Mouse (Mus musculus): ENCODE results near the gene Pigs. TPM values are rescaled to one million over a fixed set of nuclear protein-coding genes. Genes with fewer than 3 reads are reported as not detected.

The Pigs gene
- polyA plus RNA-seq, 1 experiment from 2014 or later: 100 TPM

- Histone ChIP-seq H3K27ac (ENCODE audit: low read length) (no peak overlapping the region), H3K4me2 (replicated peaks; ENCODE audit: low read depth, low read length) (no peak overlapping the region), H3K4me1 (ENCODE audit: insufficient read depth, low read length) (peaks cover 37% of the 10 kb centered on the region), H3K9me3 (ENCODE audit: low read length) (no peaks in the 10 kb centered on the region), H3K36me3 (ENCODE audit: insufficient read depth, low read length) (peaks cover 7% of the 10 kb centered on the region; the same call in 1 of the 2 replicates), H3K4me3 (ENCODE audit: low read length) (no peak overlapping the region), H3K9ac (replicated peaks; ENCODE audit: low read length) (no peak overlapping the region), H3K27me3 (ENCODE audit: insufficient read depth, low read length) (no peaks in the 10 kb centered on the region)
- WGBS: 84% methylated on average over 10 of the region's 10 CpGs
- no peak for ATAC-seq (ENCODE audit: low FRiP score, low TSS enrichment)
Observed at GRCm38 (mm10) chr11:78347070-78347754, 19.0 kb downstream of the Pigs start.

GRCm38 (mm10) chr11:78347908-78348307, 19.7 kb downstream of the Pigs start:
- H3K4me3 ChIP-seq (ENCODE audit: low read length): no peak overlapping the region
- no peak overlapping the region for H3K4me2 ChIP-seq (replicated peaks; ENCODE audit: low read depth, low read length)
- no peak for ATAC-seq (ENCODE audit: low FRiP score, low TSS enrichment)
- 74% methylated on average over 9 of the region's 9 CpGs for WGBS
- H3K4me1 ChIP-seq (ENCODE audit: insufficient read depth, low read length): peaks cover 36% of the 10 kb centered on the region
- H3K27ac ChIP-seq (ENCODE audit: low read length): no peak overlapping the region
- no peak overlapping the region for H3K9ac ChIP-seq (replicated peaks; ENCODE audit: low read length)
- peaks cover 7% of the 10 kb centered on the region; the same call in 1 of the 2 replicates for H3K36me3 ChIP-seq (ENCODE audit: insufficient read depth, low read length)
- no peaks in the 10 kb centered on the region for H3K9me3 ChIP-seq (ENCODE audit: low read length)
- H3K27me3 ChIP-seq (ENCODE audit: insufficient read depth, low read length): no peaks in the 10 kb centered on the region

- Histone ChIP-seq H3K9ac (replicated peaks; ENCODE audit: low read length) (no peak overlapping the region), H3K27me3 (ENCODE audit: insufficient read depth, low read length) (no peaks in the 10 kb centered on the region), H3K4me1 (ENCODE audit: insufficient read depth, low read length) (peaks cover 33% of the 10 kb centered on the region), H3K9me3 (ENCODE audit: low read length) (no peaks in the 10 kb centered on the region), H3K4me2 (replicated peaks; ENCODE audit: low read depth, low read length) (no peak overlapping the region), H3K4me3 (ENCODE audit: low read length) (no peak overlapping the region), H3K27ac (ENCODE audit: low read length) (no peak overlapping the region), H3K36me3 (ENCODE audit: insufficient read depth, low read length) (peaks cover 7% of the 10 kb centered on the region; the same call in 1 of the 2 replicates)
- 49% methylated on average over 7 of the region's 7 CpGs for WGBS
- no peak for ATAC-seq (ENCODE audit: low FRiP score, low TSS enrichment)
Observed at GRCm38 (mm10) chr11:78348474-78348873, 20.3 kb downstream of the Pigs start.

GRCm38 (mm10) chr11:78349441-78350358, 21.5 kb downstream of the Pigs start:
- Histone ChIP-seq H3K4me3 (ENCODE audit: low read length) (no peak overlapping the region), H3K4me1 (ENCODE audit: insufficient read depth, low read length) (peaks cover 25% of the 10 kb centered on the region), H3K9ac (replicated peaks; ENCODE audit: low read length) (no peak overlapping the region; the same call in 1 of the 2 replicates), H3K27ac (ENCODE audit: low read length) (no peak overlapping the region; the same call in 1 of the 2 replicates), H3K36me3 (ENCODE audit: insufficient read depth, low read length) (peaks cover 7% of the 10 kb centered on the region; the same call in 1 of the 2 replicates), H3K27me3 (ENCODE audit: insufficient read depth, low read length) (no peaks in the 10 kb centered on the region), H3K4me2 (replicated peaks; ENCODE audit: low read depth, low read length) (no peak overlapping the region), H3K9me3 (ENCODE audit: low read length) (no peaks in the 10 kb centered on the region)
- 67% methylated on average over 4 of the region's 4 CpGs for WGBS
- no peak for ATAC-seq (ENCODE audit: low FRiP score, low TSS enrichment)

- H3K4me3 ChIP-seq (ENCODE audit: low read length): no peak overlapping the region
- 83% methylated on average over 1 of the region's 1 CpGs for WGBS
Observed at GRCm38 (mm10) chr11:78353081-78353480, 24.9 kb downstream of the Pigs start.

GRCm38 (mm10) chr11:78354905-78355304, 26.7 kb downstream of the Pigs start:
- Histone ChIP-seq H3K4me3 (ENCODE audit: low read length) (no peak overlapping the region), H3K4me1 (ENCODE audit: insufficient read depth, low read length) (peaks cover 2% of the 10 kb centered on the region; the same call in 1 of the 2 replicates), H3K4me2 (replicated peaks; ENCODE audit: low read depth, low read length) (no peak overlapping the region), H3K36me3 (ENCODE audit: insufficient read depth, low read length) (no peaks in the 10 kb centered on the region), H3K9me3 (ENCODE audit: low read length) (no peaks in the 10 kb centered on the region), H3K27me3 (ENCODE audit: insufficient read depth, low read length) (no peaks in the 10 kb centered on the region), H3K27ac (ENCODE audit: low read length) (no peak overlapping the region), H3K9ac (replicated peaks; ENCODE audit: low read length) (no peak overlapping the region)
- ATAC-seq (ENCODE audit: low FRiP score, low TSS enrichment): no peak
- 86% methylated on average over 6 of the region's 6 CpGs for WGBS

More at GRCm38 (mm10) chr11:78353081-78353480, 24.9 kb downstream of the Pigs start:
- Histone ChIP-seq H3K4me1 (ENCODE audit: insufficient read depth, low read length) (peaks cover 6% of the 10 kb centered on the region; the same call in 1 of the 2 replicates), H3K27me3 (ENCODE audit: insufficient read depth, low read length) (no peaks in the 10 kb centered on the region), H3K36me3 (ENCODE audit: insufficient read depth, low read length) (peaks cover 7% of the 10 kb centered on the region; the same call in 1 of the 2 replicates), H3K9ac (replicated peaks; ENCODE audit: low read length) (no peak overlapping the region), H3K4me2 (replicated peaks; ENCODE audit: low read depth, low read length) (no peak overlapping the region), H3K9me3 (ENCODE audit: low read length) (no peaks in the 10 kb centered on the region), H3K27ac (ENCODE audit: low read length) (no peak overlapping the region)
- ATAC-seq (ENCODE audit: low FRiP score, low TSS enrichment): no peak

- Histone ChIP-seq H3K4me2 (replicated peaks; ENCODE audit: low read depth, low read length) (no peak overlapping the region), H3K4me3 (ENCODE audit: low read length) (no peak overlapping the region), H3K9me3 (ENCODE audit: low read length) (no peaks in the 10 kb centered on the region), H3K36me3 (ENCODE audit: insufficient read depth, low read length) (no peaks in the 10 kb centered on the region), H3K9ac (replicated peaks; ENCODE audit: low read length) (no peak overlapping the region), H3K4me1 (ENCODE audit: insufficient read depth, low read length) (0 out of 2 replicates have a peak, but pooled peaks cover 5% of the 10 kb centered on the region), H3K27me3 (ENCODE audit: insufficient read depth, low read length) (no peaks in the 10 kb centered on the region), H3K27ac (ENCODE audit: low read length) (no peak overlapping the region)
- ATAC-seq (ENCODE audit: low FRiP score, low TSS enrichment): no peak
- WGBS: 33% methylated on average over 4 of the region's 4 CpGs
Observed at GRCm38 (mm10) chr11:78355471-78356238, 27.4 kb downstream of the Pigs start.

GRCm38 (mm10) chr11:78358330-78359007, 30.3 kb downstream of the Pigs start:
- H3K4me1 ChIP-seq (ENCODE audit: insufficient read depth, low read length): peaks cover 15% of the 10 kb centered on the region
- H3K27ac ChIP-seq (ENCODE audit: low read length): no peak overlapping the region
- WGBS: 17% methylated on average over 22 of the region's 22 CpGs
- no peaks in the 10 kb centered on the region for H3K36me3 ChIP-seq (ENCODE audit: insufficient read depth, low read length)
- H3K9me3 ChIP-seq (ENCODE audit: low read length): no peaks in the 10 kb centered on the region
- no peak for ATAC-seq (ENCODE audit: low FRiP score, low TSS enrichment)
- no peak overlapping the region for H3K9ac ChIP-seq (replicated peaks; ENCODE audit: low read length)
- H3K4me3 ChIP-seq (ENCODE audit: low read length): no peak overlapping the region
- H3K4me2 ChIP-seq (replicated peaks; ENCODE audit: low read depth, low read length): no peak overlapping the region
- no peaks in the 10 kb centered on the region for H3K27me3 ChIP-seq (ENCODE audit: insufficient read depth, low read length)

Measured in kidney, embryonic 16.5 days (tissue).